ENCODE assay signal across 13 mouse cellular contexts in the genomic region with DNA sequence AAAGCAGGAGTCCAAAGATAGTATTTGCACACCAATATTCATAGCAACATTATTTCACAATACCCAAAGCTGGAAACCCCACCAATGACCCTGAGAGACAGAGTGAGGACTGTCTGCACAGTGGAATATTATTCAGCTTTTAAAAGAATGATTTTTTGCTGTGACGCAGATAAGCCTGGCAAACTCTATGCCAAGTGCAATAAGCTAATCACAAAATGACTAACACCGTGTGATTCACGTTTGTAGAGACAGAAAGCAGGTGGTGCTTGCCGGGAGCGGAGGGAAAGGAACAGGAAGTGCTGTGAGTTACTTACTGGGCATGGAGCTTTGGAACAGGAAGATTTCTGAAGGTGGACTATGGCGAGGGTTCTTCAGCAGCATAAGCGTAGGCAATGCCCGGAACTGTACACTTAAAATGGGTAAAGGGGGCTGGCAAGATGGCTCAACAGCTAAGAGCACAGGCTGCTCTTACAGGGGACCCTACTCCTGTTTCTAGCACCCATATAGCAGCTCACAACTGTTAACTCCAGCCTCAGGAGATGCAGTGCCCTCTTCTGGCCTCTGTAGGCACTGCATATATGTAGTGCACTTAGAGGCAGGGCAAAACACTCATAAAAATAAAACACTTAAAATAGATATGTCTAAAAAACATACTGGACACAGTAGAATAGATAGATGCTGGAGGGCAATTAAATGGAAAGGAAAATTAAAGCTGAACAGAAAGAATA. TPM values are rescaled to one million over a fixed set of nuclear protein-coding genes. Genes with fewer than 3 reads are reported as not detected.
A peak's percentile ranks its signal among the peaks of the same experiment; 100 is the strongest.
DNase-seq lines count a peak whose midpoint lies in the region; ATAC-seq and TF ChIP-seq lines count a peak whose summit lies in the region.
"Had no signal": no experiment of that assay in that cellular context is flagged by ENCODE, and none has a peak within 500 bp of the region (broad histone marks: within the 10 kb centered on the region; RNA-seq: fewer than 3 reads in every experiment).

No protein-coding gene starts in this region.

- H3K36me3 ChIP-seq in liver, embryonic 14.5 days (replicated peaks; ENCODE audit: control insufficient read depth, insufficient read depth, low read depth) = no peaks in the 10 kb centered on the region
- H3K36me3 ChIP-seq in intestine, embryonic 16.5 days (ENCODE audit: control insufficient read depth, insufficient read depth, low read length) = no peaks in the 10 kb centered on the region
- H3K36me3 ChIP-seq: heart, embryonic 13.5 days; limb, embryonic 10.5 days had no signal

- peak; percentile 59 to 72 for DNase-seq in adrenal gland, adult (ENCODE audit: inconsistent age in 2 of 2, low spot score in 1 of 2)
- DNase-seq in adrenal gland, postnatal 10 days = no peak
- DNase-seq in liver, embryonic 14.5 days (ENCODE audit: low read depth in 3 of 3, low spot score in 3 of 3) = no peak
- no peak for DNase-seq in liver
- peak; percentile 30 for DNase-seq in ES-CJ7 (ENCODE audit: low read depth, low spot score)
- DNase-seq in layer of hippocampus, postnatal 14 days (ENCODE audit: low spot score in 2 of 2) = no peak
- no peak for DNase-seq in layer of hippocampus, postnatal 25 days (ENCODE audit: extremely low spot score in 1 of 2, low spot score in 1 of 2)
- DNase-seq: cerebellum, adult 11 months; kidney, postnatal 25 days had no signal

- H3K9ac ChIP-seq in liver, embryonic 14.5 days (replicated peaks) = no peak overlapping the region
- no peak overlapping the region for H3K9ac ChIP-seq in intestine, embryonic 16.5 days (ENCODE audit: low read depth, low read length)
- H3K9ac ChIP-seq: heart, embryonic 13.5 days; hindbrain, embryonic 14.5 days had no signal

- no peaks in the 10 kb centered on the region for H3K27me3 ChIP-seq in liver, embryonic 14.5 days (ENCODE audit: control insufficient read depth, insufficient read depth, low read length)
- no peaks in the 10 kb centered on the region for H3K27me3 ChIP-seq in intestine, embryonic 16.5 days (replicated peaks; ENCODE audit: control insufficient read depth, insufficient read depth, low read length)
- H3K27me3 ChIP-seq: heart, embryonic 13.5 days had no signal

- no peak overlapping the region for H3K4me3 ChIP-seq in liver, embryonic 14.5 days (ENCODE audit: insufficient read depth in 1 of 2, low read depth in 2 of 2, low read length in 2 of 2)
- H3K4me3 ChIP-seq in intestine, embryonic 16.5 days (ENCODE audit: low read length) = no peak overlapping the region
- H3K4me3 ChIP-seq: heart, embryonic 13.5 days; limb, embryonic 10.5 days had no signal

- H3K9me3 ChIP-seq in liver, embryonic 14.5 days (ENCODE audit: control insufficient read depth, low read length) = peaks cover 2% of the 10 kb centered on the region; the same call in 1 of the 2 replicates
- peaks cover 3% of the 10 kb centered on the region for H3K9me3 ChIP-seq in intestine, embryonic 16.5 days (ENCODE audit: control insufficient read depth, low read length)
- H3K9me3 ChIP-seq: limb, embryonic 10.5 days had no signal

- peaks cover 11 to 26% of the 10 kb centered on the region in 2 experiments for H3K4me1 ChIP-seq in liver, embryonic 14.5 days (replicated peaks; ENCODE audit: control insufficient read depth in 2 of 2, insufficient read depth in 2 of 2, low read length in 1 of 2)
- peaks cover 19% of the 10 kb centered on the region; the same call in 1 of the 2 replicates for H3K4me1 ChIP-seq in intestine, embryonic 16.5 days (ENCODE audit: control insufficient read depth, insufficient read depth, low read length)

- 84% methylated on average over 8 of the region's 8 CpGs for WGBS in liver, embryonic 14.5 days (ENCODE audit: insufficient replicate concordance)
- WGBS in intestine, embryonic 16.5 days = 81% methylated on average over 8 of the region's 8 CpGs

- no peak for TF ChIP-seq EP300 in liver, embryonic 14.5 days (IDR thresholded peaks at IDR 0.05; ENCODE audit: low read depth)

- peak; percentile 61 for TF ChIP-seq CTCF in liver, embryonic 14.5 days (IDR thresholded peaks at IDR 0.05; ENCODE audit: low read depth)

- no peak overlapping the region for H3K27ac ChIP-seq in liver, embryonic 14.5 days
- H3K27ac ChIP-seq in intestine, embryonic 16.5 days (ENCODE audit: low read length) = peak overlapping the region; percentile 91
- H3K27ac ChIP-seq: heart, embryonic 13.5 days; hindbrain, embryonic 14.5 days; limb, embryonic 10.5 days had no signal

- no peak overlapping the region for H3K4me2 ChIP-seq in liver, embryonic 14.5 days (ENCODE audit: low read depth)
- H3K4me2 ChIP-seq in intestine, embryonic 16.5 days (ENCODE audit: low read depth, low read length) = no peak overlapping the region
- H3K4me2 ChIP-seq: heart, embryonic 13.5 days; hindbrain, embryonic 14.5 days had no signal

- no peak for ATAC-seq in liver, embryonic 14.5 days (ENCODE audit: insufficient read depth)
- ATAC-seq in intestine, embryonic 16.5 days = no peak

RNA-seq across cellular contexts. Expression of gene Smad3, which starts 3.7 kb away (rescaled TPM):
- 10 to 100 TPM; 24.4 to 31.8 TPM for total RNA-seq in adrenal gland, postnatal 10 days (2021)
- 2.8 and 3.2 TPM in 2 replicates for polyA plus RNA-seq in liver, embryonic 14.5 days (2012; rRNA removed)
- 1.7 and 2.2 TPM in 2 replicates for polyA plus RNA-seq in liver, embryonic 14.5 days (2014; fragmentation: Nextera tagmentation; extraction: Ambion mirVana)
- polyA plus RNA-seq in intestine, embryonic 16.5 days (2015; fragmentation: Nextera tagmentation; extraction: Ambion mirVana) = 10.9 and 11.8 TPM in 2 replicates
- 10 to 100 TPM; 18.9 to 24.3 TPM for total RNA-seq in layer of hippocampus, postnatal 14 days (2021)
- total RNA-seq in layer of hippocampus, postnatal 25 days (2021) = 10 to 100 TPM; 38.0 to 44.6 TPM

Comparison
In these comparisons a context has a peak if more than half of its experiments do, and no peak if none do; other contexts are left out.
1. DNase-seq: peak in adrenal gland, adult (2 of 2) and ES-CJ7 (single experiment); none in adrenal gland, postnatal 10 days (single experiment), liver, embryonic 14.5 days (0 of 3), liver (single experiment), layer of hippocampus, postnatal 14 days (0 of 2) and layer of hippocampus, postnatal 25 days (0 of 2).